Mouse (Mus musculus): ENCODE measurements around the gene Tril. TPM values are rescaled to one million over a fixed set of nuclear protein-coding genes. Genes with fewer than 3 reads are reported as not detected.

Tril gene
- total RNA-seq, 2 experiments from 2014 or later, result 3.6 to 3.8 TPM

Other genes starting within 250 kb of the Tril start
- gene Cpvl, start 157.8 kb upstream of the Tril start, total RNA-seq (2021), result not detected
- 1 to 10 TPM; 1.8 to 2.2 TPM for gene Chn2, start 218.7 kb upstream of the Tril start, total RNA-seq (2021)

Measured in gastrocnemius, postnatal 25 days (tissue).